Mouse (Mus musculus) testis, adult 2 months (tissue): Measurements from ENCODE around the gene Tmc1.

Experiments used
- CTCF ChIP-seq: fragments of 200-500 bp; IDR thresholded peaks from 2 replicates; pipeline ENCODE4 v1.5.1; 2012; ENCODE audit warnings: low read depth, mild to moderate bottlenecking, inconsistent platforms, low read length, moderate library complexity; ENCODE audit not compliant: control insufficient read depth, insufficient read depth, insufficient replicate concordance
- POLR2A ChIP-seq: fragments of 200-500 bp; IDR thresholded peaks from 2 replicates; pipeline ENCODE4 v1.6.1; 2012; ENCODE audit warnings: low read depth, mild to moderate bottlenecking, inconsistent platforms, low read length, moderate library complexity; ENCODE audit not compliant: control insufficient read depth

- TF ChIP-seq CTCF (no peak), POLR2A (no peak)
Observed at GRCm38 (mm10) chr19:20799460-20799859, 154.5 kb downstream of the Tmc1 start.
